Mouse (Mus musculus): ENCODE results near the gene Flot1. TPM values are rescaled to one million over a fixed set of nuclear protein-coding genes. Genes with fewer than 3 reads are reported as not detected.
"Not testable (repeated sequence)": the region's sequence is repeated elsewhere in the genome, so short reads cannot be mapped to it uniquely, and the experiment has no call there.

The Flot1 gene
- polyA plus RNA-seq, 1 experiment from 2014 or later, result 72.6 TPM

- Histone ChIP-seq H3K4me1 (peaks cover 37% of the 10 kb centered on the region), H3K36me3 (peaks cover 43% of the 10 kb centered on the region), H3K9ac (peak overlapping the region; percentile 94), H3K27ac (replicated peaks) (peak overlapping the region; percentile 94), H3K9me3 (replicated peaks) (no peaks in the 10 kb centered on the region), H3K4me2 (replicated peaks) (peak overlapping the region; percentile 76), H3K4me3 (replicated peaks) (peak overlapping the region; percentile 81), H3K27me3 (no peaks in the 10 kb centered on the region)
- ATAC-seq (ENCODE audit: insufficient number of reproducible peaks, low FRiP score, low TSS enrichment, low read depth), result peak; percentile 53; the same call in 1 of the 2 replicates
- WGBS, result under 1% methylated on average over 22 of the region's 25 CpGs
These were observed 14.0 kb downstream of the Flot1 start for GRCm38 (mm10) chr17:35836991-35837422.

- Histone ChIP-seq H3K4me3 (replicated peaks) (peak overlapping the region; percentile 81), H3K4me1 (peaks cover 39% of the 10 kb centered on the region), H3K4me2 (replicated peaks) (peak overlapping the region; percentile 76), H3K9ac (peak overlapping the region; percentile 94), H3K9me3 (replicated peaks) (no peaks in the 10 kb centered on the region), H3K27ac (replicated peaks) (peak overlapping the region; percentile 94), H3K36me3 (peaks cover 38% of the 10 kb centered on the region), H3K27me3 (no peaks in the 10 kb centered on the region)
- under 1% methylated on average over 18 of the region's 18 CpGs for WGBS
- no peak for ATAC-seq (ENCODE audit: insufficient number of reproducible peaks, low FRiP score, low TSS enrichment, low read depth)
These were observed 14.5 kb downstream of the Flot1 start for GRCm38 (mm10) chr17:35837487-35837886.

GRCm38 (mm10) chr17:35838122-35838544 lies 15.1 kb downstream of the Flot1 start, which contains the start of gene Tubb5:
Gene Tubb5 (minus strand): TSS chr17:35838306.
- Histone ChIP-seq H3K4me1 (peaks cover 39% of the 10 kb centered on the region), H3K4me3 (replicated peaks) (peak within 1 kb of the TSS; percentile 81), H3K9ac (peak within 1 kb of the TSS; percentile 94), H3K27ac (replicated peaks) (peak within 1 kb of the TSS; percentile 94), H3K9me3 (replicated peaks) (no peaks in the 10 kb centered on the region), H3K4me2 (replicated peaks) (peak within 1 kb of the TSS; percentile 76), H3K27me3 (no peaks in the 10 kb centered on the region), H3K36me3 (peaks cover 33% of the 10 kb centered on the region)
- under 1% methylated on average over 29 of the region's 29 CpGs for WGBS
- peak; percentile 86 for ATAC-seq (ENCODE audit: insufficient number of reproducible peaks, low FRiP score, low TSS enrichment, low read depth)

GRCm38 (mm10) chr17:35838570-35838969 lies 15.5 kb downstream of the Flot1 start:
- Histone ChIP-seq H3K9ac (peak overlapping the region; percentile 16; the same call in 1 of the 2 replicates), H3K36me3 (peaks cover 29% of the 10 kb centered on the region), H3K27me3 (no peaks in the 10 kb centered on the region), H3K4me3 (replicated peaks) (peak overlapping the region; percentile 81), H3K27ac (replicated peaks) (peak overlapping the region; percentile 94), H3K4me2 (replicated peaks) (peak overlapping the region; percentile 76), H3K9me3 (replicated peaks) (no peaks in the 10 kb centered on the region), H3K4me1 (peaks cover 39% of the 10 kb centered on the region)
- 0 out of 2 replicates have a peak, but pooled peaks have one; percentile 6 for ATAC-seq (ENCODE audit: insufficient number of reproducible peaks, low FRiP score, low TSS enrichment, low read depth)
- 2% methylated on average over 5 of the region's 5 CpGs for WGBS

- not testable (repeated sequence) for H3K9ac ChIP-seq; H3K27me3 ChIP-seq; H3K9me3 ChIP-seq (replicated peaks); ATAC-seq (ENCODE audit: insufficient number of reproducible peaks, low FRiP score, low TSS enrichment, low read depth)
- Histone ChIP-seq H3K4me2 (replicated peaks) (peak overlapping the region; percentile 76), H3K4me3 (replicated peaks) (peak overlapping the region; percentile 81), H3K4me1 (peaks cover 36% of the 10 kb centered on the region), H3K27ac (replicated peaks) (peak overlapping the region; percentile 94), H3K36me3 (peaks cover 24% of the 10 kb centered on the region)
- WGBS, result 36% methylated on average over 3 of the region's 3 CpGs
These were observed 16.0 kb downstream of the Flot1 start for GRCm38 (mm10) chr17:35839002-35839401.

- 51% methylated on average over 14 of the region's 14 CpGs for WGBS
- H3K36me3 ChIP-seq, result peaks cover 17% of the 10 kb centered on the region
- ATAC-seq (ENCODE audit: insufficient number of reproducible peaks, low FRiP score, low TSS enrichment, low read depth), result no peak
- peak overlapping the region; percentile 68 for H3K4me2 ChIP-seq (replicated peaks)
- peak overlapping the region; percentile 75 for H3K27ac ChIP-seq (replicated peaks)
- no peaks in the 10 kb centered on the region for H3K27me3 ChIP-seq
- no peaks in the 10 kb centered on the region for H3K9me3 ChIP-seq (replicated peaks)
- H3K4me1 ChIP-seq, result peaks cover 23% of the 10 kb centered on the region
- H3K9ac ChIP-seq, result no peak overlapping the region
- peak overlapping the region; percentile 67 for H3K4me3 ChIP-seq (replicated peaks)
These were observed 17.5 kb downstream of the Flot1 start for GRCm38 (mm10) chr17:35840561-35840960.

- peaks cover 17% of the 10 kb centered on the region for H3K36me3 ChIP-seq
- peak within 1 kb of the TSS; percentile 88 for H3K27ac ChIP-seq (replicated peaks)
- ATAC-seq (ENCODE audit: insufficient number of reproducible peaks, low FRiP score, low TSS enrichment, low read depth), result peak; percentile 90
These were observed 18.3 kb downstream of the Flot1 start, which contains the start of gene Mdc1 for GRCm38 (mm10) chr17:35841076-35841950. Gene Mdc1 (plus strand): TSS chr17:35841515.

GRCm38 (mm10) chr17:35842006-35842405 lies 19.0 kb downstream of the Flot1 start:
- Histone ChIP-seq H3K4me3 (replicated peaks) (peak overlapping the region; percentile 67), H3K27me3 (no peaks in the 10 kb centered on the region), H3K9me3 (replicated peaks) (no peaks in the 10 kb centered on the region), H3K4me1 (peaks cover 13% of the 10 kb centered on the region), H3K4me2 (replicated peaks) (peak overlapping the region; percentile 68), H3K27ac (replicated peaks) (peak overlapping the region; percentile 88), H3K9ac (peak overlapping the region; percentile 58), H3K36me3 (peaks cover 22% of the 10 kb centered on the region)
- ATAC-seq (ENCODE audit: insufficient number of reproducible peaks, low FRiP score, low TSS enrichment, low read depth), result no peak
- 19% methylated on average over 11 of the region's 11 CpGs for WGBS

More at GRCm38 (mm10) chr17:35841076-35841950, 18.3 kb downstream of the Flot1 start, which contains the start of gene Mdc1:
- no peaks in the 10 kb centered on the region for H3K27me3 ChIP-seq
- peaks cover 16% of the 10 kb centered on the region for H3K4me1 ChIP-seq
- peak within 1 kb of the TSS; percentile 58 for H3K9ac ChIP-seq
- WGBS, result 0% methylated on average over 59 of the region's 59 CpGs
- H3K4me3 ChIP-seq (replicated peaks), result peak within 1 kb of the TSS; percentile 67
- H3K9me3 ChIP-seq (replicated peaks), result no peaks in the 10 kb centered on the region
- peak within 1 kb of the TSS; percentile 68 for H3K4me2 ChIP-seq (replicated peaks)

- H3K9ac ChIP-seq, result no peak overlapping the region
- no peaks in the 10 kb centered on the region for H3K27me3 ChIP-seq
- H3K9me3 ChIP-seq (replicated peaks), result no peaks in the 10 kb centered on the region
- ATAC-seq (ENCODE audit: insufficient number of reproducible peaks, low FRiP score, low TSS enrichment, low read depth), result no peak
- no peak overlapping the region for H3K4me3 ChIP-seq (replicated peaks)
- no peak overlapping the region for H3K4me2 ChIP-seq (replicated peaks)
- no peak overlapping the region for H3K27ac ChIP-seq (replicated peaks)
- H3K4me1 ChIP-seq, result peaks cover 13% of the 10 kb centered on the region
- peaks cover 37% of the 10 kb centered on the region for H3K36me3 ChIP-seq
- 93% methylated on average over 3 of the region's 3 CpGs for WGBS
These were observed 20.5 kb downstream of the Flot1 start for GRCm38 (mm10) chr17:35843514-35843913.

- WGBS, result 47% methylated on average over 1 of the region's 1 CpGs
- Histone ChIP-seq H3K27me3 (no peaks in the 10 kb centered on the region), H3K36me3 (peaks cover 74% of the 10 kb centered on the region), H3K9me3 (replicated peaks) (no peaks in the 10 kb centered on the region), H3K27ac (replicated peaks) (no peak overlapping the region), H3K9ac (no peak overlapping the region), H3K4me2 (replicated peaks) (no peak overlapping the region), H3K4me1 (no peaks in the 10 kb centered on the region), H3K4me3 (replicated peaks) (no peak overlapping the region)
- ATAC-seq (ENCODE audit: insufficient number of reproducible peaks, low FRiP score, low TSS enrichment, low read depth), result peak; percentile 37; the same call in 1 of the 2 replicates
These were observed 25.1 kb downstream of the Flot1 start for GRCm38 (mm10) chr17:35848112-35848511.

GRCm38 (mm10) chr17:35850974-35851373 lies 27.9 kb downstream of the Flot1 start:
- 87% methylated on average over 3 of the region's 3 CpGs for WGBS
- no peak overlapping the region for H3K9ac ChIP-seq
- H3K9me3 ChIP-seq (replicated peaks), result no peaks in the 10 kb centered on the region
- no peak overlapping the region for H3K4me2 ChIP-seq (replicated peaks)
- ATAC-seq (ENCODE audit: insufficient number of reproducible peaks, low FRiP score, low TSS enrichment, low read depth), result no peak
- no peak overlapping the region for H3K4me3 ChIP-seq (replicated peaks)
- no peaks in the 10 kb centered on the region for H3K4me1 ChIP-seq
- H3K36me3 ChIP-seq, result peaks cover 76% of the 10 kb centered on the region
- no peaks in the 10 kb centered on the region for H3K27me3 ChIP-seq
- no peak overlapping the region for H3K27ac ChIP-seq (replicated peaks)

All from embryonic facial prominence, embryonic 15.5 days (tissue).